Mouse (Mus musculus) CH12.LX (cell line): ENCODE measurements at regions not wholly inside any gene's neighbourhood (a gene's known extent, or its start where the extent isn't known, plus 50 kb on each side); places are given as distances from the start of the nearest gene placed in this dataset.

ENCODE experiments used
- DNase-seq: peaks from one replicate; pipeline ENCODE4 v3.0.0-alpha.2; 2013; ENCODE audit errors: extremely low read depth
- H3K27ac ChIP-seq: 2 replicates; pipeline ENCODE4 v1.5.1; 2012; ENCODE audit warnings: low read depth, mild to moderate bottlenecking, control low read depth, moderate library complexity; ENCODE audit not compliant: insufficient read depth
- H3K27me3 ChIP-seq: replicated peaks from 2 replicates; pipeline ENCODE3; 2012; ENCODE audit warnings: inconsistent platforms
- H3K36me3 ChIP-seq, 2 experiments: replicated peaks in 1 of 2; 2 replicates each; pipeline versions ENCODE3 to v1.6.1; 2012; ENCODE audit warnings: inconsistent platforms in 1 of 2, low read length in 1 of 2, mild to moderate bottlenecking in 1 of 2, mixed read lengths in 1 of 2, moderate library complexity in 1 of 2; ENCODE audit not compliant: control insufficient read depth in 1 of 2, insufficient read depth in 1 of 2
- H3K4me1 ChIP-seq, 2 experiments: 2 replicates each; pipeline ENCODE4 v1.6.1; 2012; ENCODE audit warnings: inconsistent platforms in 1 of 2, moderate library complexity in 1 of 2; ENCODE audit not compliant: insufficient read depth in 2 of 2, control insufficient read depth in 1 of 2
- H3K4me2 ChIP-seq: 2 replicates; pipeline ENCODE4 v1.6.1; 2012; ENCODE audit warnings: low read depth, mild to moderate bottlenecking, control low read depth; ENCODE audit not compliant: poor library complexity, insufficient read depth, severe bottlenecking
- H3K4me3 ChIP-seq, 3 experiments: fragments of 150-350 bp in 1 of 3; sonication (generic) in 1 of 3; replicated peaks in 1 of 3; 2 replicates each; pipeline versions ENCODE3 to v1.5.1; 2011 to 2012; ENCODE audit warnings: low read depth in 2 of 3, low read length in 2 of 3, mild to moderate bottlenecking in 2 of 3, moderate library complexity in 2 of 3, control low read depth in 1 of 3, improper control_type of control experiment in 1 of 3, inconsistent platforms in 1 of 3, mixed read lengths in 1 of 3; ENCODE audit not compliant: poor library complexity in 1 of 3
- H3K79me2 ChIP-seq: replicated peaks from 2 replicates; pipeline ENCODE4 v1.6.1; 2012; ENCODE audit warnings: mild to moderate bottlenecking, moderate library complexity; ENCODE audit not compliant: control insufficient read depth, poor library complexity, insufficient read depth, severe bottlenecking; ENCODE audit errors: extremely low read depth
- H3K9ac ChIP-seq: 2 replicates; pipeline ENCODE4 v1.6.1; 2012; ENCODE audit warnings: low read depth, mild to moderate bottlenecking, control low read depth, moderate library complexity; ENCODE audit not compliant: insufficient read depth
- H3K9me3 ChIP-seq: replicated peaks from 2 replicates; pipeline ENCODE3; 2012; ENCODE audit warnings: low read length, inconsistent platforms, mixed read lengths
- CHD1 ChIP-seq: IDR thresholded peaks from 2 replicates; pipeline ENCODE4 v1.6.1; 2012; ENCODE audit warnings: low read depth, low read length, improper control_type of control experiment, inconsistent platforms
- CTCF ChIP-seq, 2 experiments: IDR thresholded peaks in 1 of 2; conservative IDR thresholded peaks in 1 of 2; 2 replicates each; pipeline ENCODE4 v1.5.1; 2011 to 2012; ENCODE audit warnings: low read depth in 2 of 2, low read length in 2 of 2, improper control_type of control experiment in 1 of 2, inconsistent platforms in 1 of 2, mild to moderate bottlenecking in 1 of 2, moderate library complexity in 1 of 2
- GABPA ChIP-seq: IDR thresholded peaks from 2 replicates; pipeline ENCODE4 v1.6.1; 2012; ENCODE audit warnings: low read depth, low read length, improper control_type of control experiment, inconsistent platforms; ENCODE audit not compliant: insufficient replicate concordance
- HCFC1 ChIP-seq: IDR thresholded peaks from 2 replicates; pipeline ENCODE4 v1.6.1; 2012; ENCODE audit warnings: low read depth, mild to moderate bottlenecking, inconsistent platforms, low read length, improper control_type of control experiment
- JUN ChIP-seq: IDR thresholded peaks from 2 replicates; pipeline ENCODE4 v1.6.1; 2011; ENCODE audit warnings: low read depth, mild to moderate bottlenecking, low read length, improper control_type of control experiment, moderate library complexity; ENCODE audit not compliant: insufficient read depth
- MAFK ChIP-seq: IDR thresholded peaks from 2 replicates; pipeline ENCODE4 v1.6.1; 2011; ENCODE audit warnings: low read length, improper control_type of control experiment; ENCODE audit not compliant: insufficient replicate concordance
- MAX ChIP-seq: IDR thresholded peaks from 2 replicates; pipeline ENCODE4 v1.6.1; 2011; ENCODE audit warnings: low read length, improper control_type of control experiment
- MAZ ChIP-seq: IDR thresholded peaks from 2 replicates; pipeline ENCODE4 v1.6.1; 2012; ENCODE audit warnings: low read depth, mild to moderate bottlenecking, inconsistent platforms, low read length, improper control_type of control experiment, moderate library complexity
- MEF2A ChIP-seq: IDR thresholded peaks from 2 replicates; pipeline ENCODE4 v1.6.1; 2014; ENCODE audit warnings: low read depth, mild to moderate bottlenecking, inconsistent platforms, low read length, improper control_type of control experiment, borderline replicate concordance
- MXI1 ChIP-seq: IDR thresholded peaks from 2 replicates; pipeline ENCODE4 v1.6.1; 2011; ENCODE audit warnings: mild to moderate bottlenecking, low read depth, low read length, improper control_type of control experiment
- MYC ChIP-seq: IDR thresholded peaks from 2 replicates; pipeline ENCODE4 v1.6.1; 2011; ENCODE audit warnings: low read depth, mild to moderate bottlenecking, improper control_type of control experiment, low read length
- NRF1 ChIP-seq: IDR thresholded peaks from 2 replicates; pipeline ENCODE4 v1.6.1; 2014; ENCODE audit warnings: low read depth, mild to moderate bottlenecking, inconsistent platforms, low read length, improper control_type of control experiment, moderate library complexity
- PAX5 ChIP-seq: IDR thresholded peaks from 2 replicates; pipeline ENCODE4 v1.6.1; 2012; ENCODE audit warnings: low read length, inconsistent platforms, mixed read lengths
- POLR2A ChIP-seq: IDR thresholded peaks from 2 replicates; pipeline ENCODE4 v1.6.1; 2011; ENCODE audit warnings: low read depth, mild to moderate bottlenecking, improper control_type of control experiment, low read length
- POLR2AphosphoS2 ChIP-seq: IDR thresholded peaks from 2 replicates; pipeline ENCODE4 v1.6.1; 2011; ENCODE audit warnings: low read depth, low read length, improper control_type of control experiment
- RAD21 ChIP-seq: IDR thresholded peaks from 2 replicates; pipeline ENCODE4 v1.6.1; 2011; ENCODE audit warnings: low read depth, mild to moderate bottlenecking, low read length, improper control_type of control experiment, moderate library complexity
- SMC3 ChIP-seq: IDR thresholded peaks from 2 replicates; pipeline ENCODE4 v1.6.1; 2011; ENCODE audit warnings: low read depth, low read length, improper control_type of control experiment
- TBP ChIP-seq: conservative IDR thresholded peaks from 2 replicates; pipeline ENCODE4 v1.6.1; 2011; ENCODE audit warnings: low read depth, low read length, improper control_type of control experiment
- TCF12 ChIP-seq: IDR thresholded peaks from 2 replicates; pipeline ENCODE4 v1.6.1; 2014; ENCODE audit warnings: low read depth, mild to moderate bottlenecking, inconsistent platforms, low read length, improper control_type of control experiment
- UBTF ChIP-seq: IDR thresholded peaks from 2 replicates; pipeline ENCODE4 v1.6.1; 2012; ENCODE audit warnings: low read depth, mild to moderate bottlenecking, inconsistent platforms, low read length, improper control_type of control experiment, moderate library complexity
- USF1 ChIP-seq: IDR thresholded peaks from 2 replicates; pipeline ENCODE4 v1.6.1; 2014; ENCODE audit warnings: low read depth, mild to moderate bottlenecking, inconsistent platforms, low read length, improper control_type of control experiment
- USF2 ChIP-seq: conservative IDR thresholded peaks from 2 replicates; pipeline ENCODE4 v1.6.1; 2011; ENCODE audit warnings: low read depth, low read length, improper control_type of control experiment
- ZC3H11A ChIP-seq: IDR thresholded peaks from 2 replicates; pipeline ENCODE4 v1.6.1; 2012; ENCODE audit warnings: low read depth, mild to moderate bottlenecking, inconsistent platforms, low read length, improper control_type of control experiment
- ZMIZ1 ChIP-seq: IDR thresholded peaks from 2 replicates; pipeline ENCODE4 v1.6.1; 2012; ENCODE audit warnings: low read depth, mild to moderate bottlenecking, inconsistent platforms, low read length, improper control_type of control experiment
- dilution Hi-C: fragments of 300-500 bp; cut with MboI; formaldehyde crosslinking; loops from 2 replicates; pipeline ENCODE4 v1.14.3; 2020; ENCODE audit warnings: low sequenced_read_pairs; ENCODE audit not compliant: extremely low pct_unique_long_range_greater_than_20kb, extremely low pct_ligation_motif_present
- in situ Hi-C: fragments of 300-500 bp; cut with MboI; formaldehyde crosslinking; loops from 3 replicates; pipeline ENCODE4 v1.14.3; 2019; ENCODE audit warnings: low sequenced_read_pairs, low pct_ligation_motif_present, low pct_unique_long_range_greater_than_20kb, mixed read lengths

DNA sequence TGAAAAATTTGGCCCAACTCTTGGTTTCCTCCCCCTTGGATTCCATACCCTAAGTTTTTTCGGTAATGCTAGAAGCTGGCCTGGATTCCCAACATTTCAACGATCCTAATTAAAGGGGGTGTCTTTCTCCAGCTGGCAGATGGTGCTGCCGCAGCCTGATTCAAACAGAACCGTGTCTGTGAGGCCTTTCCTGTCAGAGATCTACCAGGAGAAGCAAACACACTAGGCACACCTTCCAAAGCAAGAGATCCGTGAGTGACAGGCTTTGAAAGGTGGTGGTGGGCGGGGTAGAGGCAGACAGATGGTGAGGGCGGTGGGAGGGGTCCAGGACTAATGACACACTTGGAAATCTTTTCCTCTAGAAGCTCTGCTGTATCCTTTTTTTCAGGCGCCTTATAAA lies 61.8 kb upstream of the Satb2 start:
- in situ Hi-C loops (no loop called here), dilution Hi-C loops (no loop called here)
- no peaks in the 10 kb centered on the region for H3K79me2 ChIP-seq
- no peaks in the 10 kb centered on the region for H3K36me3 ChIP-seq
- H3K9ac ChIP-seq: no peak overlapping the region
- peaks cover 5 to 22% of the 10 kb centered on the region in 2 experiments for H3K4me1 ChIP-seq
- no peaks in the 10 kb centered on the region for H3K9me3 ChIP-seq
- no peak overlapping the region for H3K27ac ChIP-seq
- no peak for TF ChIP-seq SMC3
- no peak for TF ChIP-seq NRF1
- no peak for TF ChIP-seq ZMIZ1
- TF ChIP-seq CHD1: no peak
- TF ChIP-seq USF1: no peak
- no peak for TF ChIP-seq MAZ
- no peak for TF ChIP-seq CTCF (conservative IDR thresholded peaks at IDR 0.05 in 1 of 2, IDR thresholded peaks at IDR 0.05 in 1 of 2; ENCODE audit: low read depth in 2 of 2, low read length in 2 of 2)
- no peak for TF ChIP-seq GABPA
- no peak for TF ChIP-seq UBTF
- TF ChIP-seq MAFK: no peak
- no peak for TF ChIP-seq MXI1
- no peak for TF ChIP-seq PAX5
- TF ChIP-seq USF2: no peak
- no peak for TF ChIP-seq MYC
- TF ChIP-seq MAX: no peak
- TF ChIP-seq HCFC1: no peak
- no peak overlapping the region for H3K4me2 ChIP-seq
- no peaks in the 10 kb centered on the region for H3K27me3 ChIP-seq
- no peak for DNase-seq
- H3K4me3 ChIP-seq: no peak overlapping the region

DNA sequence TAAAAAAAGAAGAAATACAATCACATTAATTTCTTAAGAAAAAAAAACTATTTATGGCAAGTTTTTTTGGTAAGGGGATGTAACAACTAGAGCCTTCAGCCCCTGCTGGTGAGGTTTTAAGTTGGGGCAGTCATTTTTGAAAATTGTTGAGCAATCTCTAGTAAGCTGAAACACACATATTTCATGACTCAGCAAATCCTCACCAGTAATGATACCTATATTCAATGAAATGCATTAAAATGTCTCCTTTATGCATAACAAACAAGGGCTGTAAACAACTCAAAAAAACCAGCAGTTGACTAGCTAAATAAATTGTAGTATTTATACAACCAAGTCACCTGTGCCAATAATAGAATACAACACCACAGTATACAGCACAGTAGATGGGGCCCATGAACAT lies 63.1 kb upstream of the Satb2 start:
- Histone ChIP-seq H3K4me1 (peaks cover 2 to 10% of the 10 kb centered on the region in 2 experiments; a peak in 3 of 4 replicates), H3K36me3 (no peaks in the 10 kb centered on the region), H3K27me3 (no peaks in the 10 kb centered on the region), H3K4me3 (no peak overlapping the region), H3K4me2 (no peak overlapping the region), H3K9me3 (no peaks in the 10 kb centered on the region), H3K79me2 (no peaks in the 10 kb centered on the region), H3K9ac (no peak overlapping the region)
- in situ Hi-C loops: no loop called here
- DNase-seq: no peak
- TF ChIP-seq MXI1 (no peak), MAFK (peak; percentile 87)
- TF ChIP-seq, all 38 proteins: peak for 1
- dilution Hi-C loops: no loop called here
- no peak overlapping the region for H3K27ac ChIP-seq

GRCm38 (mm10) chr1:57053836-57054235 lies 75.4 kb upstream of the Satb2 start:
- TF ChIP-seq RAD21 (no peak), TBP (no peak), ZC3H11A (no peak), POLR2AphosphoS2 (no peak), TCF12 (no peak), CHD1 (no peak), MEF2A (no peak), CTCF (conservative IDR thresholded peaks at IDR 0.05 in 1 of 2, IDR thresholded peaks at IDR 0.05 in 1 of 2; ENCODE audit: low read depth in 2 of 2, low read length in 2 of 2) (no peak), UBTF (no peak), POLR2A (no peak), JUN (no peak)
- no peaks in the 10 kb centered on the region for H3K9me3 ChIP-seq
- in situ Hi-C loops: no loop called here
- no peak overlapping the region for H3K4me2 ChIP-seq
- H3K27ac ChIP-seq: no peak overlapping the region
- peaks cover 0 to 23% of the 10 kb centered on the region in 2 experiments; a peak in 2 of 4 replicates for H3K4me1 ChIP-seq
- H3K36me3 ChIP-seq: no peaks in the 10 kb centered on the region
- H3K27me3 ChIP-seq: no peaks in the 10 kb centered on the region
- no peak for DNase-seq
- no peak overlapping the region for H3K9ac ChIP-seq
- dilution Hi-C loops: no loop called here
- no peak overlapping the region for H3K4me3 ChIP-seq
- no peaks in the 10 kb centered on the region for H3K79me2 ChIP-seq
